Mouse (Mus musculus): ENCODE results near the gene Hsd17b12.
A peak's percentile ranks its signal among the peaks of the same experiment; 100 is the strongest.

The Hsd17b12 gene

GRCm38 (mm10) chr2:94069482-94069881, 88.3 kb downstream of the Hsd17b12 start:
- DNase-seq: no peak

GRCm38 (mm10) chr2:94066540-94067135, 91.1 kb downstream of the Hsd17b12 start:
- DNase-seq: no peak

GRCm38 (mm10) chr2:94066120-94066519, 91.6 kb downstream of the Hsd17b12 start:
- no peak for DNase-seq

- no peak for DNase-seq
Observed at GRCm38 (mm10) chr2:94062791-94063190, 95.0 kb downstream of the Hsd17b12 start.

GRCm38 (mm10) chr2:94059459-94059858, 98.3 kb downstream of the Hsd17b12 start:
- no peak for DNase-seq

GRCm38 (mm10) chr2:94054813-94055212, 103.0 kb downstream of the Hsd17b12 start:
- DNase-seq: peak; percentile 24

GRCm38 (mm10) chr2:94051952-94052351, 105.8 kb downstream of the Hsd17b12 start:
- DNase-seq: peak; percentile 38

GRCm38 (mm10) chr2:94050901-94051300, 106.9 kb downstream of the Hsd17b12 start:
- DNase-seq: no peak

GRCm38 (mm10) chr2:94049471-94050176, 108.1 kb downstream of the Hsd17b12 start:
- no peak for DNase-seq

GRCm38 (mm10) chr2:94048733-94049470, 108.9 kb downstream of the Hsd17b12 start:
- DNase-seq: no peak

GRCm38 (mm10) chr2:94048271-94048670, 109.5 kb downstream of the Hsd17b12 start:
- DNase-seq: no peak

- DNase-seq: no peak
Observed at GRCm38 (mm10) chr2:94045411-94046090, 112.2 kb downstream of the Hsd17b12 start.

- DNase-seq: no peak
Observed at GRCm38 (mm10) chr2:94044174-94044573, 113.6 kb downstream of the Hsd17b12 start.

GRCm38 (mm10) chr2:94043662-94044061, 114.1 kb downstream of the Hsd17b12 start:
- peak; percentile 20 for DNase-seq

- DNase-seq: no peak
Observed at GRCm38 (mm10) chr2:94042461-94042860, 115.3 kb downstream of the Hsd17b12 start.

- DNase-seq: no peak
Observed at GRCm38 (mm10) chr2:94040391-94041125, 117.2 kb downstream of the Hsd17b12 start.

GRCm38 (mm10) chr2:94035428-94036331, 122.1 kb downstream of the Hsd17b12 start:
- DNase-seq: peak; percentile 82

- DNase-seq: no peak
Observed at GRCm38 (mm10) chr2:94030602-94031001, 127.2 kb downstream of the Hsd17b12 start.

- DNase-seq: no peak
Observed at GRCm38 (mm10) chr2:94024637-94025036, 133.1 kb downstream of the Hsd17b12 start.

GRCm38 (mm10) chr2:94010335-94011291, 147.2 kb downstream of the Hsd17b12 start, which contains the start of gene Alkbh3:
Gene Alkbh3, minus strand, starts transcription at chr2:94010807.
- DNase-seq: peak; percentile 93
